Mouse (Mus musculus) hematopoietic stem cell, adult 5-6 weeks (primary cell): ENCODE measurements around the gene Dtd2. TPM values are rescaled to one million over a fixed set of nuclear protein-coding genes. Genes with fewer than 3 reads are reported as not detected.
A peak's percentile ranks its signal among the peaks of the same experiment; 100 is the strongest.

ENCODE experiments used
- ATAC-seq, 2 experiments: fragments of 125-278 bp in 1 of 2; replicated peaks in 1 of 2; 2 replicates each; pipeline ENCODE4 v1.8.0; 2016 to 2017; ENCODE audit warnings: inconsistent platforms in 2 of 2, mild to moderate bottlenecking in 2 of 2, moderate number of reproducible peaks in 2 of 2, low read depth in 1 of 2, moderate TSS enrichment in 1 of 2; ENCODE audit not compliant: low FRiP score in 2 of 2, poor library complexity in 2 of 2, severe bottlenecking in 2 of 2, insufficient read depth in 1 of 2, low TSS enrichment in 1 of 2
- total RNA-seq: library from RNA; stranded (forward); fragments of 172-1452, 232-1000 nt; gene quantifications from 2 replicates; pipeline ENCODE4 v1.2.3, GENCODE M21; 2017

Gene Dtd2
- 9.0 and 20.8 TPM in 2 replicates for total RNA-seq

- peak; percentile 88 to 90 for ATAC-seq
These were observed at the start of gene Dtd2 for GRCm38 (mm10) chr12:52005877-52006632. Dtd2 (minus strand) TSS chr12:52006501.

- peak; percentile 99 for ATAC-seq
These were observed 43.0 kb upstream of the Dtd2 start for GRCm38 (mm10) chr12:52049324-52049723.

GRCm38 (mm10) chr12:52046371-52046770 lies 40.1 kb upstream of the Dtd2 start:
- ATAC-seq: no peak

- no peak for ATAC-seq
These were observed 36.6 kb upstream of the Dtd2 start for GRCm38 (mm10) chr12:52042818-52043336.

GRCm38 (mm10) chr12:52038352-52038751 lies 32.1 kb upstream of the Dtd2 start:
- no peak; a peak in 1 of 4 replicates for ATAC-seq

- ATAC-seq: no peak
These were observed 28.7 kb upstream of the Dtd2 start for GRCm38 (mm10) chr12:52034956-52035355.

- no peak for ATAC-seq
These were observed 26.0 kb upstream of the Dtd2 start for GRCm38 (mm10) chr12:52032276-52032675.

GRCm38 (mm10) chr12:52027963-52028362 lies 21.7 kb upstream of the Dtd2 start, which contains the start of gene Gpr33:
Gpr33 (minus strand) TSS chr12:52028063.
- no peak for ATAC-seq

- ATAC-seq: no peak
These were observed 8.3 kb upstream of the Dtd2 start for GRCm38 (mm10) chr12:52014494-52015029.

GRCm38 (mm10) chr12:52014044-52014443 lies 7.7 kb upstream of the Dtd2 start:
- no peak for ATAC-seq

GRCm38 (mm10) chr12:52013274-52013673 lies 7.0 kb upstream of the Dtd2 start:
- no peak for ATAC-seq

GRCm38 (mm10) chr12:52012159-52012558 lies 5.9 kb upstream of the Dtd2 start:
- no peak for ATAC-seq

- ATAC-seq: 0 out of 4 replicates have a peak, but pooled peaks of 1 of the 2 experiments have one; percentile 28
These were observed 4.3 kb upstream of the Dtd2 start for GRCm38 (mm10) chr12:52010630-52010961.

- ATAC-seq: no peak
These were observed 3.8 kb upstream of the Dtd2 start for GRCm38 (mm10) chr12:52009928-52010629.

GRCm38 (mm10) chr12:52006633-52006994 lies 313 bp upstream of the Dtd2 start:
- 0 out of 4 replicates have a peak, but pooled peaks of 1 of the 2 experiments have one; percentile 7 for ATAC-seq

GRCm38 (mm10) chr12:52002746-52003145 lies 3.6 kb downstream of the Dtd2 start:
- ATAC-seq: no peak

- peak; percentile 63 to 66; a peak in 3 of 4 replicates for ATAC-seq
These were observed 4.8 kb downstream of the Dtd2 start for GRCm38 (mm10) chr12:52001544-52001943.

- ATAC-seq: peak in 1 of 2 experiments; percentile 60; a peak in 1 of 4 replicates
These were observed 7.9 kb downstream of the Dtd2 start for GRCm38 (mm10) chr12:51998366-51998932.
